Comparison of ENCODE assay signal across 9 mouse cellular contexts in genomic region chr11:68286142-68286808, GRCm38 (mm10).
A peak's percentile ranks its signal among the peaks of the same experiment; 100 is the strongest.
DNase-seq lines count a peak whose midpoint lies in the region; ATAC-seq and TF ChIP-seq lines count a peak whose summit lies in the region.
"Had no signal": no experiment of that assay in that cellular context is flagged by ENCODE, and none has a peak within 500 bp of the region (broad histone marks: within the 10 kb centered on the region; RNA-seq: fewer than 3 reads in every experiment).

No protein-coding gene starts in this region.

- peak overlapping the region; percentile 20; the same call in 1 of the 2 replicates for H3K4me2 ChIP-seq in lung, embryonic 16.5 days (ENCODE audit: low read depth, low read length)

- no peak overlapping the region for H3K4me3 ChIP-seq in heart, embryonic 10.5 days
- H3K4me3 ChIP-seq in lung, embryonic 16.5 days (ENCODE audit: low read length), result no peak overlapping the region

- CTCF ChIA-PET in Patski (lab: Charles Lee), result no interaction called here

- H3K4me1 ChIP-seq in heart, embryonic 10.5 days, result peaks cover 32% of the 10 kb centered on the region
- peaks cover 11% of the 10 kb centered on the region for H3K4me1 ChIP-seq in lung, embryonic 16.5 days (replicated peaks; ENCODE audit: control insufficient read depth, insufficient read depth, low read length)

- DNase-seq in kidney, adult 18-20 months, result peak; percentile 16
- DNase-seq in kidney, adult 8-10 months, result no peak
- DNase-seq in Patski (ENCODE audit: low read depth, low spot score), result no peak
- DNase-seq in heart, embryonic 10.5 days (ENCODE audit: low spot score), result no peak
- no peak for DNase-seq in embryo, embryonic 10.5 days (ENCODE audit: low spot score)
- no peak for DNase-seq in cerebellum, adult 11 months
- DNase-seq in natural killer cell, adult 2 months (ENCODE audit: low spot score in 2 of 2), result no peak

- H3K27ac ChIP-seq in heart, embryonic 10.5 days, result peak overlapping the region; percentile 48
- peak overlapping the region; percentile 37; the same call in 1 of the 2 replicates for H3K27ac ChIP-seq in lung, embryonic 16.5 days (ENCODE audit: low read length)

- no peaks in the 10 kb centered on the region for H3K27me3 ChIP-seq in Patski
- peaks cover 20% of the 10 kb centered on the region; the same call in 1 of the 2 replicates for H3K27me3 ChIP-seq in heart, embryonic 10.5 days (ENCODE audit: insufficient read depth, poor library complexity, severe bottlenecking)
- no peaks in the 10 kb centered on the region for H3K27me3 ChIP-seq in lung, embryonic 16.5 days (ENCODE audit: control insufficient read depth, insufficient read depth, low read depth, low read length)

- ATAC-seq in Patski, result peak; percentile 28
- peak; percentile 73 for ATAC-seq in lung, embryonic 16.5 days (ENCODE audit: low read depth)
- ATAC-seq: inflammation-experienced regulatory T-cells, adult 6 months had no signal

- TF ChIP-seq CTCF in Patski (IDR thresholded peaks at IDR 0.05), result no peak

- WGBS in heart, embryonic 10.5 days, result 36% methylated on average over 10 of the region's 10 CpGs
- WGBS in lung, embryonic 16.5 days, result 29% methylated on average over 10 of the region's 10 CpGs

- H3K9me3 ChIP-seq in heart, embryonic 10.5 days, result no peaks in the 10 kb centered on the region
- H3K9me3 ChIP-seq in lung, embryonic 16.5 days (ENCODE audit: control insufficient read depth, low read length), result no peaks in the 10 kb centered on the region

- POLR2A ChIA-PET in Patski (lab: Charles Lee), result no interaction called here

- peak overlapping the region; percentile 27; the same call in 1 of the 2 replicates for H3K9ac ChIP-seq in lung, embryonic 16.5 days (ENCODE audit: low read length)

- H3K36me3 ChIP-seq in heart, embryonic 10.5 days, result no peaks in the 10 kb centered on the region
- H3K36me3 ChIP-seq in lung, embryonic 16.5 days (ENCODE audit: control insufficient read depth, insufficient read depth, low read length), result no peaks in the 10 kb centered on the region

- in situ Hi-C loops in Patski (cut with MboI; ENCODE audit: low pct_unique_long_range_greater_than_20kb), result no loop called here
